Comparison of ENCODE assay signal across 13 mouse cellular contexts in the genomic region with DNA sequence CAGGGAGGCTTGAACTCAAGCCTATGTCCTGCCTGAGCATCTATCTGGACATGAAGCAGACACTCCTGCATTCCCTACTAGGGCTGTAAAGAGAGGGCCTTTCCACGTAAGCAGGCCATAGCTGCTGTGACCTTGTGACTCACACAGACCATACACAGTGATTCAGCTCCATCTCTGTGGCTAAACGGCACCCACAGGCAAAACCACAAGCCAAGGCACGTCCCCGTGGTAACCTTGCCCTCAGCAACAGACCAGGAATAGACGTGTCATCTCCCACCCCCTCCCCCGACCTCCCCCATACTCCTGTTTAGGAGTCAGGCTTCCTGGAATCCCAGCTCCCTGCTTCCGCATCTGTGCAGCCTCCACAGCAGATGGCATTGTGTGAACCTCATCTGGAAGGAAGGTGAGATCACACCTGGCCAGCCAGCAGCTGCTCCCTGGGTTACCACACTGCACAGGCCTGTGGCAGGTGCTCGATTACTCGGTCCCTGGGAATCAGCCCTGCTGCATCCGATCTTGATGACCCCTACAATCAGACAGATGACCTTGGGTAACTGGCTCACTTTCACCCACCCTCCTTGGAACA.
DNase-seq lines count a peak whose midpoint lies in the region; ATAC-seq and TF ChIP-seq lines count a peak whose summit lies in the region.
"Had no signal": no experiment of that assay in that cellular context is flagged by ENCODE, and none has a peak within 500 bp of the region (broad histone marks: within the 10 kb centered on the region; RNA-seq: fewer than 3 reads in every experiment).

No protein-coding gene starts in this region.

- no peaks in the 10 kb centered on the region for H3K36me3 ChIP-seq in thymus, adult 2 months (ENCODE audit: control insufficient read depth, insufficient read depth, low read length)
- H3K36me3 ChIP-seq in hindbrain, embryonic 11.5 days (ENCODE audit: control insufficient read depth, insufficient read depth, low read length), result no peaks in the 10 kb centered on the region
- no peaks in the 10 kb centered on the region for H3K36me3 ChIP-seq in midbrain, embryonic 15.5 days (replicated peaks)
- H3K36me3 ChIP-seq: heart, embryonic 12.5 days; hindbrain, embryonic 13.5 days had no signal

- H3K4me3 ChIP-seq in thymus, adult 2 months (ENCODE audit: control insufficient read depth, insufficient read depth, low read length), result no peak overlapping the region
- H3K4me3 ChIP-seq in hindbrain, embryonic 11.5 days (ENCODE audit: low read depth, low read length), result no peak overlapping the region
- H3K4me3 ChIP-seq in midbrain, embryonic 15.5 days, result no peak overlapping the region
- H3K4me3 ChIP-seq: heart, embryonic 12.5 days; hindbrain, embryonic 13.5 days had no signal

- H3K4me2 ChIP-seq in hindbrain, embryonic 11.5 days (replicated peaks; ENCODE audit: low read depth, low read length), result no peak overlapping the region
- H3K4me2 ChIP-seq in midbrain, embryonic 15.5 days, result no peak overlapping the region
- H3K4me2 ChIP-seq: heart, embryonic 12.5 days; hindbrain, embryonic 13.5 days had no signal

- H3K27ac ChIP-seq in thymus, adult 2 months (ENCODE audit: control insufficient read depth, insufficient read depth, low read length), result no peak overlapping the region
- H3K27ac ChIP-seq in hindbrain, embryonic 11.5 days (ENCODE audit: low read depth, low read length), result no peak overlapping the region
- no peak overlapping the region for H3K27ac ChIP-seq in midbrain, embryonic 15.5 days
- H3K27ac ChIP-seq: hindbrain, embryonic 13.5 days; liver, embryonic 14.5 days had no signal

- no peak for TF ChIP-seq CTCF in thymus, adult 2 months (IDR thresholded peaks at IDR 0.05; ENCODE audit: borderline replicate concordance, control insufficient read depth, extremely low read depth, insufficient read depth, low read length, poor library complexity)

- H3K4me1 ChIP-seq in thymus, adult 2 months (replicated peaks; ENCODE audit: control insufficient read depth, insufficient read depth, low read length), result peaks cover 9% of the 10 kb centered on the region
- H3K4me1 ChIP-seq in hindbrain, embryonic 11.5 days (replicated peaks; ENCODE audit: control insufficient read depth, insufficient read depth, low read length), result no peaks in the 10 kb centered on the region
- H3K4me1 ChIP-seq in midbrain, embryonic 15.5 days, result no peaks in the 10 kb centered on the region

- WGBS in thymus, adult 2 months, result 2% methylated on average over 10 of the region's 10 CpGs
- WGBS in hindbrain, embryonic 11.5 days, result 43% methylated on average over 10 of the region's 10 CpGs
- 57% methylated on average over 10 of the region's 10 CpGs for WGBS in midbrain, embryonic 15.5 days

- no peak overlapping the region for H3K9ac ChIP-seq in hindbrain, embryonic 11.5 days (ENCODE audit: low read depth, low read length)
- no peak overlapping the region for H3K9ac ChIP-seq in midbrain, embryonic 15.5 days
- H3K9ac ChIP-seq: heart, embryonic 12.5 days; hindbrain, embryonic 13.5 days; liver, embryonic 14.5 days had no signal

- TF ChIP-seq POLR2A in thymus, adult 2 months (IDR thresholded peaks at IDR 0.05; ENCODE audit: control insufficient read depth, extremely low read depth, insufficient read depth, low read length, poor library complexity), result no peak

- H3K27me3 ChIP-seq in thymus, adult 2 months (ENCODE audit: control insufficient read depth, insufficient read depth, low read length), result no peaks in the 10 kb centered on the region
- no peaks in the 10 kb centered on the region for H3K27me3 ChIP-seq in hindbrain, embryonic 11.5 days (ENCODE audit: control insufficient read depth, insufficient read depth, low read length)
- no peaks in the 10 kb centered on the region for H3K27me3 ChIP-seq in midbrain, embryonic 15.5 days (replicated peaks)
- H3K27me3 ChIP-seq: heart, embryonic 12.5 days; hindbrain, embryonic 13.5 days had no signal

- ATAC-seq in hindbrain, embryonic 11.5 days (ENCODE audit: low FRiP score), result no peak
- no peak for ATAC-seq in midbrain, embryonic 15.5 days (replicated peaks)

- peak; percentile 4 for DNase-seq in thymus, adult 2 months
- DNase-seq in thymus, postnatal 10 days (ENCODE audit: low spot score in 2 of 2), result no peak
- peak; percentile 86 for DNase-seq in Muller cell, postnatal 12 days (ENCODE audit: inconsistent ontology term)
- peak; percentile 65 for DNase-seq in fibroblast of lung, adult 2 months (ENCODE audit: low read depth)
- DNase-seq in thymus, postnatal 25 days, result peak; percentile 9
- DNase-seq in gastrocnemius, postnatal 4 days (ENCODE audit: low spot score in 2 of 2), result no peak
- no peak for DNase-seq in hindbrain, embryonic 11.5 days (ENCODE audit: low spot score)
- DNase-seq: kidney, postnatal 10 days; lung, postnatal 4 days had no signal

- H3K9me3 ChIP-seq in hindbrain, embryonic 11.5 days (ENCODE audit: control insufficient read depth, low read length), result no peaks in the 10 kb centered on the region
- H3K9me3 ChIP-seq in midbrain, embryonic 15.5 days, result no peaks in the 10 kb centered on the region
- H3K9me3 ChIP-seq: heart, embryonic 12.5 days; hindbrain, embryonic 13.5 days had no signal

Comparison
In these comparisons a context has a peak if more than half of its experiments do, and no peak if none do; other contexts are left out.
1. DNase-seq: peak in thymus, adult 2 months (single experiment), Muller cell, postnatal 12 days (single experiment), fibroblast of lung, adult 2 months (single experiment) and thymus, postnatal 25 days (single experiment); none in thymus, postnatal 10 days (0 of 2), gastrocnemius, postnatal 4 days (0 of 2) and hindbrain, embryonic 11.5 days (single experiment).